ENCODE assay signal across 17 mouse cellular contexts in the genomic region with DNA sequence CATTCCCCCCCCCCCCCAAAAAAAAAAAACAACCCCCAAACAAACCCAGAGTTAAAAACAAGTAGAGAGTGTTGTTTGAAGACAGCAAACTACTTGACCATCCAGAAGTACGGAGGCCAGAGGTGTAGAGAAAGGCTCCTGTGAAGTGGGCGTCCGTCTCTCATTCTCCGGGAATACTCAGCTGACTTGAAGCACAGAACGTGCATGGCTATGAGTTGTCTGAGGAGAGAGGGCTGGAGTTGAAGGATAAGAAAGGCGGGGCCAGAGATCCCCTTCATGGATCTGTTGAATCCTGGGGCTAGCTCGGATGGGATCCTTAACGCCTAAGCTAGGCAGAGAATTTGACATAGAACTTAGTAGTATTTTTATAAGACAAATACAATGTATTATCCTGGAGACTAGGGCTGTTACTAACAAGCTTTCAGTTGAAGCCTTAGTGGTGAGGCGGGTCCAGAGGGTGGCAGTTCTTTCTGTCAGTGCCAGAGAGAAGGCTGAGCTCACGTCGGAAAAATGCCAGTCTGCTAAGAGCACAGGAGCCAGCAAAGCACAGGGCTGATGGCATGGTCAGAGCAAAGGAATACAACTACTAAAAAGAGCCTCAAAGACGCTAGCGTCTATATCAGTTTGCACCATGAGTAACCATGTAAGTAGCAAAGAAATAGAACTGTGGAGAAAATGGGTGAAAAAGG. TPM values are rescaled to one million over a fixed set of nuclear protein-coding genes. Genes with fewer than 3 reads are reported as not detected.
DNase-seq lines count a peak whose midpoint lies in the region; ATAC-seq and TF ChIP-seq lines count a peak whose summit lies in the region.
"Had no signal": no experiment of that assay in that cellular context is flagged by ENCODE, and none has a peak within 500 bp of the region (broad histone marks: within the 10 kb centered on the region; RNA-seq: fewer than 3 reads in every experiment).

No protein-coding gene starts in this region.

- no peak overlapping the region for H3K9ac ChIP-seq in forebrain, postnatal 0 days
- H3K9ac ChIP-seq in forebrain, embryonic 16.5 days (replicated peaks; ENCODE audit: low read depth, low read length), result no peak overlapping the region
- no peak overlapping the region for H3K9ac ChIP-seq in heart, embryonic 15.5 days
- H3K9ac ChIP-seq in intestine, embryonic 15.5 days, result no peak overlapping the region
- H3K9ac ChIP-seq: embryonic facial prominence, embryonic 15.5 days; forebrain, embryonic 15.5 days; limb, embryonic 12.5 days had no signal

- H3K36me3 ChIP-seq in forebrain, postnatal 0 days (ENCODE audit: insufficient read depth), result peaks cover 18% of the 10 kb centered on the region
- no peaks in the 10 kb centered on the region; the same call in 1 of the 2 replicates for H3K36me3 ChIP-seq in forebrain, embryonic 16.5 days (ENCODE audit: control insufficient read depth, insufficient read depth)
- peaks cover 10% of the 10 kb centered on the region for H3K36me3 ChIP-seq in heart, embryonic 15.5 days
- no peaks in the 10 kb centered on the region for H3K36me3 ChIP-seq in intestine, embryonic 15.5 days
- H3K36me3 ChIP-seq: forebrain, embryonic 15.5 days had no signal

- no peak overlapping the region for H3K4me3 ChIP-seq in forebrain, postnatal 0 days (ENCODE audit: low read depth, low read length)
- no peak overlapping the region for H3K4me3 ChIP-seq in forebrain, embryonic 16.5 days (replicated peaks; ENCODE audit: low read length)
- peak overlapping the region; percentile 20; the same call in 1 of the 2 replicates for H3K4me3 ChIP-seq in heart, embryonic 15.5 days
- no peak overlapping the region for H3K4me3 ChIP-seq in intestine, embryonic 15.5 days (replicated peaks)
- H3K4me3 ChIP-seq: embryonic facial prominence, embryonic 15.5 days; forebrain, embryonic 15.5 days; limb, embryonic 12.5 days had no signal

- no peaks in the 10 kb centered on the region for H3K4me1 ChIP-seq in forebrain, postnatal 0 days (ENCODE audit: insufficient read depth)
- 0 out of 2 replicates have a peak, but pooled peaks cover 3% of the 10 kb centered on the region for H3K4me1 ChIP-seq in forebrain, embryonic 16.5 days (replicated peaks; ENCODE audit: control insufficient read depth, insufficient read depth, low read length)
- peaks cover 22% of the 10 kb centered on the region for H3K4me1 ChIP-seq in heart, embryonic 15.5 days (replicated peaks)
- H3K4me1 ChIP-seq in intestine, embryonic 15.5 days (replicated peaks), result no peaks in the 10 kb centered on the region
- H3K4me1 ChIP-seq: embryonic facial prominence, embryonic 15.5 days; forebrain, embryonic 15.5 days; limb, embryonic 12.5 days had no signal

- no peak overlapping the region for H3K4me2 ChIP-seq in forebrain, postnatal 0 days (ENCODE audit: low read depth)
- H3K4me2 ChIP-seq in forebrain, embryonic 16.5 days (ENCODE audit: low read length), result no peak overlapping the region
- H3K4me2 ChIP-seq in heart, embryonic 15.5 days, result peak overlapping the region; percentile 49
- no peak overlapping the region for H3K4me2 ChIP-seq in intestine, embryonic 15.5 days (replicated peaks)
- H3K4me2 ChIP-seq: embryonic facial prominence, embryonic 15.5 days; forebrain, embryonic 15.5 days; limb, embryonic 12.5 days; midbrain, embryonic 11.5 days had no signal

- no peaks in the 10 kb centered on the region for H3K9me3 ChIP-seq in forebrain, postnatal 0 days (ENCODE audit: low read length)
- no peaks in the 10 kb centered on the region for H3K9me3 ChIP-seq in forebrain, embryonic 16.5 days (ENCODE audit: control insufficient read depth, low read length)
- H3K9me3 ChIP-seq in heart, embryonic 15.5 days (replicated peaks), result no peaks in the 10 kb centered on the region
- no peaks in the 10 kb centered on the region for H3K9me3 ChIP-seq in intestine, embryonic 15.5 days
- H3K9me3 ChIP-seq: embryonic facial prominence, embryonic 15.5 days; forebrain, embryonic 15.5 days; limb, embryonic 12.5 days had no signal

- peak; percentile 9 for DNase-seq in forebrain, postnatal 0 days
- DNase-seq in gastrocnemius, postnatal 14 days, result peak; percentile 29
- peak; percentile 45 for DNase-seq in lung, postnatal 36 days
- no peak for DNase-seq in spleen, postnatal 4 days (ENCODE audit: low spot score in 2 of 2)
- no peak for DNase-seq in right cerebral cortex, postnatal 25 days
- DNase-seq: cerebellum, postnatal 36 days; kidney, adult 2 months; kidney, postnatal 4 days; layer of hippocampus, postnatal 36 days had no signal

- intact Hi-C loops in gastrocnemius, postnatal 14 days (cut with DNase I; ENCODE audit: low total_unique reads), result no loop called here

- ATAC-seq in forebrain, postnatal 0 days, result no peak
- ATAC-seq in forebrain, embryonic 16.5 days, result no peak
- ATAC-seq in heart, embryonic 15.5 days (replicated peaks; ENCODE audit: insufficient number of reproducible peaks, insufficient read depth, low FRiP score, low read depth), result peak; percentile 78
- ATAC-seq in intestine, embryonic 15.5 days, result no peak
- ATAC-seq: forebrain, embryonic 15.5 days had no signal

- H3K27me3 ChIP-seq in forebrain, postnatal 0 days (ENCODE audit: insufficient read depth, low read length), result no peaks in the 10 kb centered on the region
- no peaks in the 10 kb centered on the region for H3K27me3 ChIP-seq in forebrain, embryonic 16.5 days (replicated peaks; ENCODE audit: control insufficient read depth, insufficient read depth, low read length)
- no peaks in the 10 kb centered on the region for H3K27me3 ChIP-seq in heart, embryonic 15.5 days
- H3K27me3 ChIP-seq in intestine, embryonic 15.5 days (replicated peaks), result no peaks in the 10 kb centered on the region
- H3K27me3 ChIP-seq: embryonic facial prominence, embryonic 15.5 days; forebrain, embryonic 15.5 days; limb, embryonic 12.5 days had no signal

- H3K27ac ChIP-seq in forebrain, postnatal 0 days (ENCODE audit: low read depth, low read length), result no peak overlapping the region
- H3K27ac ChIP-seq in forebrain, embryonic 16.5 days (ENCODE audit: low read length), result no peak overlapping the region
- H3K27ac ChIP-seq in heart, embryonic 15.5 days, result peak overlapping the region; percentile 84
- H3K27ac ChIP-seq in intestine, embryonic 15.5 days, result no peak overlapping the region
- H3K27ac ChIP-seq: embryonic facial prominence, embryonic 15.5 days; forebrain, embryonic 15.5 days; limb, embryonic 12.5 days; stomach, postnatal 0 days had no signal

- 67% methylated on average over 13 of the region's 13 CpGs for WGBS in forebrain, postnatal 0 days
- WGBS in forebrain, embryonic 16.5 days, result 78% methylated on average over 13 of the region's 13 CpGs
- 25% methylated on average over 13 of the region's 13 CpGs for WGBS in heart, embryonic 15.5 days
- 72% methylated on average over 13 of the region's 13 CpGs for WGBS in intestine, embryonic 15.5 days

- TF ChIP-seq CTCF in forebrain, postnatal 0 days (IDR thresholded peaks at IDR 0.05; ENCODE audit: low read depth), result no peak

RNA-seq across cellular contexts. Expression of a gene that starts 34.3 kb away (rescaled TPM):
- 30.6 and 42.0 TPM in 2 replicates for total RNA-seq in forebrain, postnatal 0 days (2014; rRNA removed)
- 20.2 and 32.9 TPM in 2 replicates for polyA plus RNA-seq in forebrain, postnatal 0 days (2015; fragmentation: Nextera tagmentation; extraction: Ambion mirVana)
- polyA plus RNA-seq in forebrain, embryonic 16.5 days (2015; fragmentation: Nextera tagmentation; extraction: Ambion mirVana), result 61.6 and 67.3 TPM in 2 replicates
- total RNA-seq in gastrocnemius, postnatal 14 days (2021), result 1 to 10 TPM; 8.0 to 8.8 TPM
- 28.1 and 29.7 TPM in 2 replicates for polyA plus RNA-seq in heart, embryonic 15.5 days (2015; fragmentation: Nextera tagmentation; extraction: Ambion mirVana)
- 32.6 and 36.9 TPM in 2 replicates for polyA plus RNA-seq in intestine, embryonic 15.5 days (2015; fragmentation: Nextera tagmentation; extraction: Ambion mirVana)

Comparison
In these comparisons a context has a peak if more than half of its experiments do, and no peak if none do; other contexts are left out.
1. DNase-seq: peak in forebrain, postnatal 0 days (single experiment), gastrocnemius, postnatal 14 days (single experiment) and lung, postnatal 36 days (single experiment); none in spleen, postnatal 4 days (0 of 2) and right cerebral cortex, postnatal 25 days (single experiment).